In the genomic region with DNA sequence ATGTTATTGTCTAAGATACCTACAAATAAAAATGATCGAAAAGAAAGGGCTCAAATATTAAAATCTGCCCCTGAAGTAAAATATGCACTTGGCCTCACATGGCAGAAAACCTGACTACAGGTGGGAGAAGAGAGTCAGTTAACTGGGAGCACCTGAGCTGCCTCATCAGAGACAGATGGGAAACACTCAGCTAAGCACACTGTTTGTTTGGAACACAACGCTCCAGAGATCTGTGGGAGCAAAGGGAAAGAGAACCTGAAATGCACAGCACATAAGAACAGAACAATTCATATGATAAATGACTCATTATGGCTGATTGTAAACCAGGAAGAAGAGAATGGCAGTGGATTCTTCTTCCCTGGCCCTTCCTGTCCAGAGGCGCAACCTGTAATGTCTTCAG, we compare ENCODE assay signal across 22 mouse cellular contexts.
DNase-seq lines count a peak whose midpoint lies in the region; ATAC-seq and TF ChIP-seq lines count a peak whose summit lies in the region.
"Had no signal": no experiment of that assay in that cellular context is flagged by ENCODE, and none has a peak within 500 bp of the region (broad histone marks: within the 10 kb centered on the region; RNA-seq: fewer than 3 reads in every experiment).

No protein-coding gene starts in this region.

- H3K4me2 ChIP-seq in forebrain, postnatal 0 days (ENCODE audit: low read depth), result peak overlapping the region; percentile 20
- no peak overlapping the region for H3K4me2 ChIP-seq in forebrain, embryonic 11.5 days (ENCODE audit: low read depth, low read length, severe bottlenecking)
- H3K4me2 ChIP-seq: hindbrain, embryonic 14.5 days; limb, embryonic 15.5 days; midbrain, embryonic 12.5 days had no signal

- H3K36me3 ChIP-seq in forebrain, postnatal 0 days (ENCODE audit: insufficient read depth), result no peaks in the 10 kb centered on the region
- H3K36me3 ChIP-seq in forebrain, embryonic 11.5 days (ENCODE audit: control insufficient read depth, insufficient read depth, low read length), result no peaks in the 10 kb centered on the region
- H3K36me3 ChIP-seq in C2C12 (ENCODE audit: control insufficient read depth, insufficient read depth), result peaks cover 5% of the 10 kb centered on the region
- H3K36me3 ChIP-seq: limb, embryonic 15.5 days; midbrain, embryonic 12.5 days; neural tube, embryonic 15.5 days had no signal

- H3K27me3 ChIP-seq in forebrain, postnatal 0 days (ENCODE audit: insufficient read depth, low read length), result no peaks in the 10 kb centered on the region
- no peaks in the 10 kb centered on the region for H3K27me3 ChIP-seq in forebrain, embryonic 11.5 days (ENCODE audit: control insufficient read depth, insufficient read depth, low read length)
- H3K27me3 ChIP-seq in C2C12 (ENCODE audit: control insufficient read depth, insufficient read depth, insufficient read length), result no peaks in the 10 kb centered on the region
- H3K27me3 ChIP-seq: forebrain, embryonic 13.5 days; limb, embryonic 15.5 days; midbrain, embryonic 12.5 days; neural tube, embryonic 15.5 days had no signal

- H3ac ChIP-seq in C2C12 (ENCODE audit: control insufficient read depth, insufficient read length, low read depth), result peak overlapping the region; percentile 42

- H3K4me1 ChIP-seq in forebrain, postnatal 0 days (ENCODE audit: insufficient read depth), result peaks cover 20% of the 10 kb centered on the region; the same call in 1 of the 2 replicates
- peaks cover 24% of the 10 kb centered on the region for H3K4me1 ChIP-seq in forebrain, embryonic 11.5 days (replicated peaks; ENCODE audit: control insufficient read depth, insufficient read depth, low read length)
- H3K4me1 ChIP-seq in cortical plate, adult 2 months (ENCODE audit: control insufficient read depth, insufficient read depth, low read length), result peaks cover 12% of the 10 kb centered on the region; the same call in 1 of the 2 replicates

- peaks cover 76% of the 10 kb centered on the region for H3K79me3 ChIP-seq in C2C12 (ENCODE audit: low read depth)

- TF ChIP-seq POLR2A in cortical plate, adult 2 months (IDR thresholded peaks at IDR 0.05; ENCODE audit: extremely low read depth, insufficient read depth, low read length), result no peak

- no peak for TF ChIP-seq CTCF in forebrain, postnatal 0 days (IDR thresholded peaks at IDR 0.05; ENCODE audit: low read depth)
- no peak for TF ChIP-seq CTCF in layer of hippocampus, adult 2 months (conservative IDR thresholded peaks at IDR 0.05)
- no peak for TF ChIP-seq CTCF in C2C12 (IDR thresholded peaks at IDR 0.05; ENCODE audit: control insufficient read depth, insufficient read depth, insufficient read length)
- TF ChIP-seq CTCF in cortical plate, adult 2 months (IDR thresholded peaks at IDR 0.05; ENCODE audit: extremely low read depth, insufficient read depth, low read length), result no peak

- ATAC-seq in forebrain, postnatal 0 days, result no peak
- ATAC-seq in forebrain, embryonic 11.5 days (replicated peaks; ENCODE audit: low FRiP score), result no peak
- no peak for ATAC-seq in erythroid progenitor cell, adult 5-6 weeks (replicated peaks; ENCODE audit: low FRiP score, poor library complexity, severe bottlenecking)
- no peak for ATAC-seq in inflammation-experienced regulatory T-cells, adult 6 months
- ATAC-seq: activated CD4-positive, CD25-positive, alpha-beta regulatory T cell, adult 4 months; forebrain, embryonic 13.5 days had no signal

- 75% methylated on average over 3 of the region's 3 CpGs for WGBS in forebrain, postnatal 0 days
- WGBS in forebrain, embryonic 11.5 days, result 84% methylated on average over 3 of the region's 3 CpGs

- no peaks in the 10 kb centered on the region for H3K9me3 ChIP-seq in forebrain, postnatal 0 days (ENCODE audit: low read length)
- no peaks in the 10 kb centered on the region for H3K9me3 ChIP-seq in forebrain, embryonic 11.5 days (ENCODE audit: control insufficient read depth, low read length)
- H3K9me3 ChIP-seq: forebrain, embryonic 13.5 days; limb, embryonic 15.5 days; midbrain, embryonic 12.5 days; neural tube, embryonic 15.5 days had no signal

- no peak overlapping the region for H3K9ac ChIP-seq in forebrain, postnatal 0 days
- H3K9ac ChIP-seq in forebrain, embryonic 11.5 days (ENCODE audit: low read length), result no peak overlapping the region
- H3K9ac ChIP-seq: forebrain, embryonic 13.5 days; limb, embryonic 15.5 days; midbrain, embryonic 12.5 days; neural tube, embryonic 15.5 days had no signal

- H3K4me3 ChIP-seq in forebrain, postnatal 0 days (ENCODE audit: low read depth, low read length), result no peak overlapping the region
- no peak overlapping the region for H3K4me3 ChIP-seq in forebrain, embryonic 11.5 days (ENCODE audit: low read depth, low read length)
- H3K4me3 ChIP-seq in layer of hippocampus, adult 2 months, result peak overlapping the region; percentile 60
- no peak overlapping the region for H3K4me3 ChIP-seq in C2C12 (ENCODE audit: insufficient read depth, poor library complexity, severe bottlenecking)
- H3K4me3 ChIP-seq in cortical plate, adult 2 months (ENCODE audit: insufficient read depth, low read length), result peak overlapping the region; percentile 78
- H3K4me3 ChIP-seq: forebrain, embryonic 13.5 days; limb, embryonic 15.5 days; midbrain, embryonic 12.5 days; neural tube, embryonic 15.5 days had no signal

- no peak overlapping the region for H3K27ac ChIP-seq in forebrain, postnatal 0 days (ENCODE audit: low read depth, low read length)
- no peak overlapping the region for H3K27ac ChIP-seq in forebrain, embryonic 11.5 days (ENCODE audit: low read depth, low read length)
- peak overlapping the region; percentile 92 for H3K27ac ChIP-seq in layer of hippocampus, adult 2 months
- H3K27ac ChIP-seq in cortical plate, adult 2 months (ENCODE audit: insufficient read depth, low read length), result peak overlapping the region; percentile 57; the same call in 1 of the 2 replicates
- H3K27ac ChIP-seq: forebrain, embryonic 13.5 days; hindbrain, embryonic 14.5 days; limb, embryonic 15.5 days; midbrain, embryonic 12.5 days; neural tube, embryonic 15.5 days had no signal

- no peak for DNase-seq in forebrain, postnatal 0 days
- DNase-seq in forebrain, embryonic 11.5 days (ENCODE audit: low spot score), result no peak
- no peak for DNase-seq in layer of hippocampus, adult 2 months (ENCODE audit: low spot score in 2 of 2)
- no peak for DNase-seq in layer of hippocampus, adult 9-11 months
- DNase-seq: adrenal gland, postnatal 14 days; cerebellum, adult 2 months; kidney, adult 11 months; kidney, postnatal 25 days; lung, adult 18-20 months; lung, postnatal 36 days; retina, postnatal 1 day; thymus, postnatal 36 days had no signal

- H3K79me2 ChIP-seq in C2C12 (ENCODE audit: control insufficient read depth, insufficient read depth), result peaks cover 99% of the 10 kb centered on the region

TF ChIP-seq in C2C12, 6 proteins besides CTCF, POLR2A, EP300 and RAD21:
- no peak for TF ChIP-seq USF1 (IDR thresholded peaks at IDR 0.05; ENCODE audit: low read depth)
- no peak for TF ChIP-seq CEBPB (IDR thresholded peaks at IDR 0.05; ENCODE audit: low read depth)
- no peak for TF ChIP-seq MAX (IDR thresholded peaks at IDR 0.05)
- no peak for TF ChIP-seq FOSL1 (IDR thresholded peaks at IDR 0.05; ENCODE audit: insufficient read depth, low read length, poor library complexity, severe bottlenecking)
- no peak for TF ChIP-seq MYOG (IDR thresholded peaks at IDR 0.05; ENCODE audit: control insufficient read depth, extremely low read depth, insufficient read length)
- TF ChIP-seq MYOD1 (IDR thresholded peaks at IDR 0.05; ENCODE audit: control insufficient read depth, insufficient read length, low read depth), result no peak

Comparison
In these comparisons a context has a peak if more than half of its experiments do, and no peak if none do; other contexts are left out.
1. H3K27ac ChIP-seq: peak in layer of hippocampus, adult 2 months (single experiment) and cortical plate, adult 2 months (single experiment); none in forebrain, postnatal 0 days (single experiment) and forebrain, embryonic 11.5 days (single experiment).
2. H3K4me3 ChIP-seq: peak in layer of hippocampus, adult 2 months (single experiment) and cortical plate, adult 2 months (single experiment); none in forebrain, postnatal 0 days (single experiment), forebrain, embryonic 11.5 days (single experiment) and C2C12 (single experiment).